Mouse (Mus musculus) intestine, embryonic 15.5 days (tissue): ENCODE measurements around the gene Klhl29. TPM values are rescaled to one million over a fixed set of nuclear protein-coding genes. Genes with fewer than 3 reads are reported as not detected.

Source experiments
- ATAC-seq: fragments of 200-750 bp; cut with Nextera tagmentation; 2 replicates; pipeline ENCODE4 v1.8.0; 2017; ENCODE audit warnings: moderate TSS enrichment, moderate library complexity
- H3K27ac ChIP-seq: fragments of 300-500 bp; sonication (generic); 2 replicates; pipeline ENCODE4 v1.5.1; 2015; ENCODE audit warnings: mild to moderate bottlenecking, inconsistent platforms
- H3K27me3 ChIP-seq: fragments of 300-500 bp; sonication (generic); replicated peaks from 2 replicates; pipeline ENCODE4 v1.6.1; 2015; ENCODE audit warnings: inconsistent platforms
- H3K36me3 ChIP-seq: fragments of 300-500 bp; sonication (generic); 2 replicates; pipeline ENCODE4 v1.6.1; 2015; ENCODE audit warnings: inconsistent platforms
- H3K4me1 ChIP-seq: fragments of 300-500 bp; sonication (generic); replicated peaks from 2 replicates; pipeline ENCODE4 v1.6.1; 2015; ENCODE audit warnings: inconsistent platforms
- H3K4me2 ChIP-seq: fragments of 300-500 bp; sonication (generic); replicated peaks from 2 replicates; pipeline ENCODE4 v1.6.1; 2015; ENCODE audit warnings: mild to moderate bottlenecking, inconsistent platforms
- H3K4me3 ChIP-seq: fragments of 300-500 bp; sonication (generic); replicated peaks from 2 replicates; pipeline ENCODE4 v1.5.1; 2015; ENCODE audit warnings: inconsistent platforms
- H3K9ac ChIP-seq: fragments of 300-500 bp; sonication (generic); 2 replicates; pipeline ENCODE4 v1.6.1; 2015; ENCODE audit warnings: inconsistent platforms
- H3K9me3 ChIP-seq: fragments of 300-500 bp; sonication (generic); 2 replicates; pipeline ENCODE4 v1.6.1; 2016; ENCODE audit warnings: inconsistent platforms
- WGBS: fragments of 180-500 bp; shearing (Covaris S2); methylation state at CpG from one replicate; pipeline ENCODE4 v1.1.7; 2015; 5-methylcytosine and 5-hydroxymethylcytosine counted together
- polyA plus RNA-seq: library from polyadenylated mRNA; unstranded; fragments of >200 nt; fragmentation: Nextera tagmentation; extraction: Ambion mirVana; gene quantifications from 2 replicates; pipeline ENCODE4 v1.2.1, GENCODE M21; 2015

Klhl29 gene
- polyA plus RNA-seq, 1 experiment from 2014 or later = 0.94 TPM

DNA sequence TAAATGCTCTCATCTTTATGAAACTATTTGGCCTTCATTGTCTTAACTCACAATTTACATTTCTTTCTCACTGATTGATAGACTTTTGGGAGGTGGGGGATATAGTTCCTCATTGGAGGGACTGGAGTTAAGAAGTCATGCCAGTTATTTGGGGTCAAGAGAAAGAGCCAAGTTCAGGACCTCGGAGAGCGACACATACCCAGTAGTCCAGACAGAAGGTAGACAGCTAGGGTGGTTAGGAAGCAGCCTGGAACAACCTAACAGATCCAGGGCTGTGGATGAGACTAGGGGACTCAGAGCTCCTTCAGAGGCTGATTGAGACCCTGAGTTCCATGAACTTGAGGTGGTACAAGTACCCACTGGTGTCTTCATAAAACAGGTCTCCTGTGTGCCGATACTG is 264.1 kb downstream of the Klhl29 start:
- H3K4me3 ChIP-seq = no peak overlapping the region
- no peaks in the 10 kb centered on the region for H3K9me3 ChIP-seq
- ATAC-seq = no peak
- H3K27ac ChIP-seq = no peak overlapping the region
- H3K27me3 ChIP-seq = no peaks in the 10 kb centered on the region
- H3K9ac ChIP-seq = no peak overlapping the region
- H3K4me1 ChIP-seq = 0 out of 2 replicates have a peak, but pooled peaks cover 11% of the 10 kb centered on the region
- H3K4me2 ChIP-seq = no peak overlapping the region
- no peaks in the 10 kb centered on the region for H3K36me3 ChIP-seq
- 60% methylated on average over 3 of the region's 3 CpGs for WGBS

DNA sequence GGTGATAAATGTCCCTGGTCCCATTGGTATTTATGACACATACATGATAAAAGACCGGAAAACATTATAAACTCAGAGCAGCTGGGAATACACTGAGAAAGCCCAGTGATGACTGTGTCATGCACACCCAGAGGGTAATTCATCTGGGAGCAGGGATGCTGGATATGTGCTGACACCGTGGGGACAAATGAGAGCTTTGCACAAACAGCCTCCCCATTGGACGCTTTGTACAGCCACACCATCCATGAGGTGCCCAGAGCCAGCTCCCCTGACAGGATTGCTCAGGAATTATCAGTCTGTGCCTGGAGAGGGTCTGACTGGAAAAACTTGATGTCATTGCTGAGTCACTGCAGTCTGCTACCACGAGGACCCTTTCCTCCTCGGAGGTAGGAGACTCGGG is 266.9 kb downstream of the Klhl29 start:
- H3K9me3 ChIP-seq = no peaks in the 10 kb centered on the region
- 0 out of 2 replicates have a peak, but pooled peaks cover 11% of the 10 kb centered on the region for H3K4me1 ChIP-seq
- no peak overlapping the region for H3K4me3 ChIP-seq
- WGBS = 28% methylated on average over 6 of the region's 6 CpGs
- H3K4me2 ChIP-seq = no peak overlapping the region
- ATAC-seq = peak; percentile 70
- no peaks in the 10 kb centered on the region for H3K27me3 ChIP-seq
- peak overlapping the region; percentile 5; the same call in 1 of the 2 replicates for H3K27ac ChIP-seq
- no peaks in the 10 kb centered on the region for H3K36me3 ChIP-seq
- no peak overlapping the region for H3K9ac ChIP-seq

DNA sequence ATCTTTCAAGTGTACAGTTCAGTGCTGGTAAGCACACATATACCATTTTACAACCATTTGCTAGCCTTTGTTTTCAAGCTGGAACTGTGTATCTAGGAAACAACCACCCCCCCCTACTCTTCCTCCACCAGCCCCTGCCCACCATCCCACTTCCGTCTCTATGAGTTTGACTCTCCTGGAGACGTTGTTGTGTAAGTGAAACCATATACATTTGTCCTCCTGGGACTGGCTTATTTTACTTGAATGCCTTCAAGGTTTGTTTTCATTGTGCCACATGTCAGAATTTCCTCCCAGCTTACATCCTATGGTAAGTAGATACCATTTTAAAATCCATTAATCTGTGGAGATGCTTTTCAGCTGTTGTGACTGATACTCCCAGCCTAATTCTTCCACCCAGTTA is 267.7 kb downstream of the Klhl29 start:
- Histone ChIP-seq H3K27me3 (no peaks in the 10 kb centered on the region), H3K4me1 (0 out of 2 replicates have a peak, but pooled peaks cover 11% of the 10 kb centered on the region), H3K4me2 (no peak overlapping the region), H3K9ac (no peak overlapping the region), H3K36me3 (no peaks in the 10 kb centered on the region), H3K27ac (0 out of 2 replicates have a peak overlapping the region, but pooled peaks have one; percentile 22), H3K4me3 (no peak overlapping the region), H3K9me3 (no peaks in the 10 kb centered on the region)
- no peak for ATAC-seq
- WGBS = 48% methylated on average over 2 of the region's 2 CpGs

DNA sequence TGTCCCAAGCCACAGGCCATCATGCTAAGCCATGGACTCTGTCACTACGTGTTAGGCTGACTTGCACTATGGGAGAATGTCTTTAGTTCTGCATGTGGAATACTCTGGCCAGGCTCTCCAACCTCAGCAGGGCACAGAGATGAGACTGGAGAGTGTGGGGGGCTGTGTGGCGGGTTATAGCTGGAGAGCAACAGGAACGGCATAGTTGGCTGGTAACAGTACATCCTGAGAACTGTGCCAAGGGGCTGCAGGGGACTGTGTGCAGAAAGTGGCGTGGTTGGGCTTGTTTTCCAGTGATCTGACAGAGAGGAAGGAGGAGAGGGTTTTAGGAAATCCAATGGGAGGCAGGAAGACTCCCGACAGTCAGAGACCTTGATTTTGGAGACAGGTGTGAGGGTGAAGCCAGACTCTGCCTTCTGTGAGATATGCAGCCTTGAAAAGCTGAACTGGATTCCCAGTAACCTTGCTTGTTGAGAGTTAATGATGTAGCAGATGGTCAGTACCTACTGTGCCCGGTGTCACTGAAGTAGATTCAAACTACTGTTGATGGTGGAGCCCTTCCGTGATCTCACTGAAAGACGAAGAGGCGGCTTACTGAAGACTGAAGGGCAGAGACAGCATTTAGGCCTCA is 270.9 kb downstream of the Klhl29 start:
- Histone ChIP-seq H3K9ac (no peak overlapping the region), H3K4me1 (0 out of 2 replicates have a peak, but pooled peaks cover 11% of the 10 kb centered on the region), H3K4me3 (no peak overlapping the region), H3K9me3 (no peaks in the 10 kb centered on the region), H3K36me3 (no peaks in the 10 kb centered on the region), H3K27me3 (no peaks in the 10 kb centered on the region), H3K27ac (no peak overlapping the region), H3K4me2 (no peak overlapping the region)
- ATAC-seq = no peak
- 84% methylated on average over 9 of the region's 9 CpGs for WGBS

DNA sequence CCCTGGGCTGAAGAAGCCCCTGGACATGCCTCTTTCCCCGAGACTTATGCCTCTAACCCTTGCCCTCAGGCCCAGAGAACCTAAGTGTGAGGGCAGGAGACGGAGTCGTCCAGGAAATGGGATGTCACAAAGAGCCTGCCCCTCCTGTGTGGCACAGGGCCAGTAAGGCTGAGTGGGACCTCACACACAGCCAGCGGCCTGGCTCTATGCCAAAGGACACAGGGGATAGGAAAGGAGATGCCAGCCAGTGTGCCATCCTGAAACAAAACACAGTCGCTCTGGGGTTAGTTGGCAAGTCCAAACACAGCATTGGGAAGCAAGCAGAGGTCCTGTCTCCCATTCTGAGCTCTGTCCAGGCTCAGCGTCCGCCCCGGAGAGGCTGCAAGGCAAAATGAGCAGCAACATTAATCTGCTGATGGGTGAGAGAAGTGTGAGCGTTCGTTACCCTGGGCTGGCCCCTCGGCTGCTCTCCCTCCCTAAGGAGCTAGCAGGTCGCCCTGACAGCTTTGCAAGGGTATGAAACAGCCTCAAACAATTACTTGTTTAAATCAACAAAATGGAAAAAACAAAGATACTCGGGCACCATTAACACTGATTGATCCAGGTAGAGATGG is 274.0 kb downstream of the Klhl29 start:
- H3K4me2 ChIP-seq = no peak overlapping the region
- H3K27me3 ChIP-seq = no peaks in the 10 kb centered on the region
- 60% methylated on average over 13 of the region's 13 CpGs for WGBS
- H3K4me3 ChIP-seq = no peak overlapping the region
- H3K27ac ChIP-seq = no peak overlapping the region
- ATAC-seq = no peak
- H3K4me1 ChIP-seq = no peaks in the 10 kb centered on the region
- no peaks in the 10 kb centered on the region for H3K9me3 ChIP-seq
- no peaks in the 10 kb centered on the region for H3K36me3 ChIP-seq
- no peak overlapping the region for H3K9ac ChIP-seq

DNA sequence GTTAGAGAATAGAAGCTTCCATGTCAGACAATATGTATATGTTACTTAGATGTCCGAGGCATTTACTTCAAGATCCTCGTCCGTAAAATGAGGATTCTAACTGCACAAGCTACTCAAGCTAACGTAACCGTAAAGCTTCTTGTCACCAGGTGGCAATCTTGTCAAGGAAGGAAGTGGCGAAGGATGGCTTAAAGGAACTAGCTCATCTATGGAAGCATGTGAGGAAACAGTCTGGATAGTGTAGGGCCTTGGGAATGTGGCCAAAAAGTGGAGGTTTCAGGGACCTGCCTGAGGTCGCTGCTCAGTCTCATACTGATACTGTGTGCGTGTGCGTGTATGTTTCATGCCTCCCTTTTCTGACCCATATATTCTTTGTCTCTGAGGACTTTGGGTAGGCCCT is 275.9 kb downstream of the Klhl29 start:
- H3K4me2 ChIP-seq = no peak overlapping the region
- H3K36me3 ChIP-seq = no peaks in the 10 kb centered on the region
- H3K4me1 ChIP-seq = no peaks in the 10 kb centered on the region
- ATAC-seq = no peak
- H3K27me3 ChIP-seq = no peaks in the 10 kb centered on the region
- H3K9me3 ChIP-seq = no peaks in the 10 kb centered on the region
- no peak overlapping the region for H3K9ac ChIP-seq
- H3K27ac ChIP-seq = no peak overlapping the region
- WGBS = 75% methylated on average over 9 of the region's 9 CpGs
- no peak overlapping the region for H3K4me3 ChIP-seq

DNA sequence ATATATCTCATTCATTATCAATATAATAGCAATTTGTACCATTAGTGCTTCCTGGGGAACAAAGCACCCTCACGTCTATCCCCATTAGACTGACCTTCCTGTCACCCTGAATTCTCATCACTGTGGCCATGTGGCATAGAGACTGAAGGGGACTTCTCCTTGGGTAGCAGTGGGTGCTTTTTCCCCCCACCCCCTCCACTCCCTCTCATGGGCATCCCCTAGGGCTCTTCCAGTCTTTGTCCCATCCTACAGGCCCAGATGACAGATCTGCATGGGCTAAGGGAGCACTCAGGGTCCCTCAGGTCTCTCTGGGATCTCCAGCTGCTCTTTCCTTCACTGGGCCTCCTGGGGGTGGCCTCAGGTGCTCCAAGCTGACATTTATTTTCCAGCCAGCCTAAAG is 286.8 kb downstream of the Klhl29 start:
- H3K4me3 ChIP-seq = no peak overlapping the region
- no peaks in the 10 kb centered on the region; the same call in 1 of the 2 replicates for H3K4me1 ChIP-seq
- WGBS = 29% methylated on average over 1 of the region's 1 CpGs
- no peak overlapping the region for H3K9ac ChIP-seq
- peak; percentile 24; the same call in 1 of the 2 replicates for ATAC-seq
- no peaks in the 10 kb centered on the region for H3K36me3 ChIP-seq
- 0 out of 2 replicates have a peak overlapping the region, but pooled peaks have one; percentile 22 for H3K27ac ChIP-seq
- H3K4me2 ChIP-seq = no peak overlapping the region
- H3K9me3 ChIP-seq = no peaks in the 10 kb centered on the region
- H3K27me3 ChIP-seq = no peaks in the 10 kb centered on the region

DNA sequence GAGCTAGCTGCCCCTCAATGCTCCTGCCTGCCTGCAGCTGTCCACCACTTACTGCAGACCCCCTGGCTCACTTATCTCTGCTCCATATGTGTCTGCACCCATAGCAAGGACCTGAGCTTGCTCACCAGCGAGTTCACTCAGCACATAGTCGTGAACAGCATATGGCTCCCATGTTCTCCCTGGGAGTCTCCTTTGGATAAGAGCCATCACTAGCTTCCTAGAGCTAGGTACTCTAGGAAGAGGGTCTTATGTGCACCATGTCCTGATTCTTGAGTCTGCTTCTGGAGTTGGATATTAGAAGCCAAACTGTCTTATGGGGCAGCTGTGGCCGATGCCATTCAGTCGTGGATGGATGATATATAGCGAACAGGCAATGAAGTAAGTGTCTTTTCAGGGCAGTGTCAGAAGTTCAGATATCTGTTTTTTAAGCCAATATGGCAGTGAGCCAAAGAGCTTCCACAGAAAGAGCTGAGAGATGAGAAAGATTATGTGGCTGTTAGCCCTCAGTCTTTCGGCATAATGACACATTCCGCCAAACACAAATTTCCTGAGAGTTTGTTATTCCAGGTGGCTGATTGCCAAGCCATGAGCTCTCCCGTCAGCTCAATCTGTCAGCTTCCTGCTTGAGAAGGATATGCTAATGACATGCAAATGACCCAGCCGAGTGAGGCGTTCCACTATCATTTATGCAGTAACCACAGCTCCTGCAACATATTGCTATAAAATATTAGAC is 287.5 kb downstream of the Klhl29 start:
- Histone ChIP-seq H3K4me2 (peak overlapping the region; percentile 3; the same call in 1 of the 2 replicates), H3K4me1 (no peaks in the 10 kb centered on the region; the same call in 1 of the 2 replicates), H3K4me3 (no peak overlapping the region), H3K9ac (no peak overlapping the region), H3K27me3 (no peaks in the 10 kb centered on the region), H3K9me3 (no peaks in the 10 kb centered on the region), H3K36me3 (0 out of 2 replicates have a peak, but pooled peaks cover 3% of the 10 kb centered on the region), H3K27ac (peak overlapping the region; percentile 51; the same call in 1 of the 2 replicates)
- WGBS = 27% methylated on average over 10 of the region's 10 CpGs
- peak; percentile 62 for ATAC-seq

DNA sequence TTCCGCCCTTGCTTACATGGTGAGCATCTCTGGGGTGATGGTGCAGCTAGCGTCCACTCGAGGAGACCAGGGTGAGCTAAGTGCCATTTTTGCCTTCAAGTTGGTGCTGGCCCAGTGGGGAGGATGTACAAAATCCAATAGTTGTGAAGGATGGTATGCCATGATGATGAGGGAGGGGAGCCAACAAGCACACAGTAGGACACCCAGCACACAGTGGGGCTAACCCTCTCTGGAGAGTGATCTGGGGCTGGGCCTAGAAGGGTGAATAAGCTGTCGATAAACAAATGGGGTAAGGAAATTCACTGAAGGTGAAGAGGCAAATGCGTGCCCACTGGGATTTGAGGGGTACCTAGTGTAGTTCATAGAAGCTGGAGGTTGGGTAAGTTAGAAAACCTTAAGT is 290.8 kb downstream of the Klhl29 start:
- 91% methylated on average over 5 of the region's 5 CpGs for WGBS
- no peaks in the 10 kb centered on the region; the same call in 1 of the 2 replicates for H3K4me1 ChIP-seq
- H3K4me3 ChIP-seq = no peak overlapping the region
- no peak overlapping the region for H3K4me2 ChIP-seq
- ATAC-seq = no peak
- no peaks in the 10 kb centered on the region for H3K9me3 ChIP-seq
- H3K9ac ChIP-seq = no peak overlapping the region
- 0 out of 2 replicates have a peak, but pooled peaks cover 3% of the 10 kb centered on the region for H3K36me3 ChIP-seq
- no peak overlapping the region for H3K27ac ChIP-seq
- H3K27me3 ChIP-seq = no peaks in the 10 kb centered on the region

DNA sequence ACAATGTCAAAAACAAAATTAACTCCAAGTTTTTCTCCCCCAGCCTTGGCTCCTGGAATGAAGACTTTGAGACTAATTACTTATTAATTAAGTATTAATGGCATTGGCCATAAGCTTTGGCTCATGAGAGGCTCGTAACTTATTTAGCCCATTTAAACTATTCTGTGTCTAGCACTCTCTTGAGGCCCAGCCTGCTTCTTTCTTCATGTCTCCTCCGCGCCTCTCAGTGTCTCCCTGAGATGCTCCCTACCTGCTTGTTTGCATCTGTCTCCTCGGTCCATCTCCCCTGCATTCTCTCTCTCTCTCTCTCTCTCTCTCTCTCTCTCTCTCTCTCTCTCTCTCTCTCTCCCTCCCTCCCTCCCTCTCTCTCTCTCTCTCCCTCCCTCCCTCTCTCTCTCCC is 294.0 kb downstream of the Klhl29 start:
- no peak overlapping the region for H3K4me2 ChIP-seq
- H3K4me1 ChIP-seq = no peaks in the 10 kb centered on the region
- H3K9ac ChIP-seq = no peak overlapping the region
- H3K27me3 ChIP-seq = no peaks in the 10 kb centered on the region
- no peak overlapping the region for H3K4me3 ChIP-seq
- no peak overlapping the region for H3K27ac ChIP-seq
- 85% methylated on average over 4 of the region's 4 CpGs for WGBS
- ATAC-seq = no peak
- 0 out of 2 replicates have a peak, but pooled peaks cover 3% of the 10 kb centered on the region for H3K36me3 ChIP-seq
- no peaks in the 10 kb centered on the region for H3K9me3 ChIP-seq

DNA sequence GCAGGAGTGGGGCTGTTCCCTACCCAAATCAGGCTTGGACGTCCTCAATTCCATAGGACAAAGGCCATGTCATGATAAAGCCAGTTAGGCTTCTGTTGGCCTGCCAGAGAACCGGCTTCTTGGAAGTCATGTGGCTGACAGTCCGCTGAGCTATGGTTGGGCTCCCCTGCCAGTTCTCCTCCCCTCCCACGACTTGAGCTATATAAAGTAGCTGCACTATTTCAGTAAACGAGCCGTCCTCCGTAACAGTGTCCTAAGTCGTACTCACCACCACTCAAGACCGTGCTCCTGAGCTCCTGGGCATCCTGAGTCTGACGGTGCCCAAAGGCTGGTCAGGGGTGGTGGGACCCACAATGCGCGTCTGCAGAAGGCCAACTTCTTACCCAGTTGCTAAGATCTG is 302.3 kb downstream of the Klhl29 start:
- Histone ChIP-seq H3K9me3 (no peaks in the 10 kb centered on the region; the same call in 1 of the 2 replicates), H3K36me3 (no peaks in the 10 kb centered on the region), H3K27me3 (no peaks in the 10 kb centered on the region), H3K4me3 (no peak overlapping the region), H3K4me1 (no peaks in the 10 kb centered on the region), H3K9ac (no peak overlapping the region), H3K4me2 (no peak overlapping the region), H3K27ac (no peak overlapping the region)
- WGBS = 76% methylated on average over 12 of the region's 12 CpGs
- ATAC-seq = no peak

DNA sequence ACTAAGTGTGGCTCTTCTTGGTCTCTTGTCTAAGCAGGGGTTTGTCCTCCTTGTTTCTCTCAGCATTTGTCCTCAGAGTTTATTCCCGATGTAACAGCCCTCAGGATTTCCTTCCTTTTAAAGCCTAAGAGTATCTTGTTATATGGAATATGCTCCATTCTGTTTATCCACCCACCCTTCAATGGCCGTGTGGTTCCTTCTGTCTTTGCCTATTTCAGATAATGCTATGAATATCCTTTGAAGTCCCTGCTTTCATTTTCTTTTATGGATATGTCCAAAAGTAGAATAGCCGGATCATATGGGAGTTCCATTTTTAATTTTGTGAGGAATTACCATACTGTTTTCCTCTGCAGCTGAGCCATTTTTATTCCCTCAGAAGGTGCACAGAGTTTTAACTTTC is 305.4 kb downstream of the Klhl29 start:
- ATAC-seq = no peak
- Histone ChIP-seq H3K4me2 (no peak overlapping the region), H3K27me3 (no peaks in the 10 kb centered on the region), H3K36me3 (no peaks in the 10 kb centered on the region), H3K4me1 (no peaks in the 10 kb centered on the region), H3K4me3 (no peak overlapping the region), H3K9ac (no peak overlapping the region), H3K9me3 (no peaks in the 10 kb centered on the region; the same call in 1 of the 2 replicates), H3K27ac (no peak overlapping the region)
- 84% methylated on average over 3 of the region's 3 CpGs for WGBS
